Mouse (Mus musculus) B cell, adult 2 months (primary cell): ENCODE measurements around the gene Bmp3.

ENCODE experiments used
- DNase-seq, 2 experiments: peaks; one replicate each; pipeline ENCODE4 v3.0.0; 2022

Gene Bmp3

DNA sequence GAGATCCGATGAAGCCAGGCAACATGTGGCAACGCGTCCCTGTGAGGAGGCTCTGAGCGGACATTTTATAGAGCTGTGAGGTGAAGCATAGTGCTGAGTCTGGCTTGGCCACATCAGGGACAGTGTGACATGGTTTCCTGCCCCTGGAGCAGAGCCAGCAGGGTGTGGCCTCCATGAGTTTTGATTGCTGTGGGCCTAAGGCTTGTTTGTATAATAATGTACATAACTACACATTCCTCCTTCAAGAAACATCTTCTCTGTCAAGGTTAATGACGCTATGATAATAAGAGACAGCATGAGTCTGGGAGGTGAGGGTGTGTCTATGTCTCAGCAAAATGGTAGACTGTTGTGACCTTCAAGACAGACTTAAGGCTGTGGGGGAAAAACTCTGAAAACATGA is 64.5 kb downstream of the Bmp3 start:
- DNase-seq = no peak

- no peak for DNase-seq
Measured at GRCm38 (mm10) chr5:98921608-98922007, 67.4 kb downstream of the Bmp3 start.

GRCm38 (mm10) chr5:98922921-98923320 is 68.7 kb downstream of the Bmp3 start:
- DNase-seq = no peak
